Mouse (Mus musculus): ENCODE measurements around the gene Mvp. TPM values are rescaled to one million over a fixed set of nuclear protein-coding genes. Genes with fewer than 3 reads are reported as not detected.

Mvp gene
- 51.3 TPM for polyA plus RNA-seq (2017; shearing (Covaris generic))

DNA sequence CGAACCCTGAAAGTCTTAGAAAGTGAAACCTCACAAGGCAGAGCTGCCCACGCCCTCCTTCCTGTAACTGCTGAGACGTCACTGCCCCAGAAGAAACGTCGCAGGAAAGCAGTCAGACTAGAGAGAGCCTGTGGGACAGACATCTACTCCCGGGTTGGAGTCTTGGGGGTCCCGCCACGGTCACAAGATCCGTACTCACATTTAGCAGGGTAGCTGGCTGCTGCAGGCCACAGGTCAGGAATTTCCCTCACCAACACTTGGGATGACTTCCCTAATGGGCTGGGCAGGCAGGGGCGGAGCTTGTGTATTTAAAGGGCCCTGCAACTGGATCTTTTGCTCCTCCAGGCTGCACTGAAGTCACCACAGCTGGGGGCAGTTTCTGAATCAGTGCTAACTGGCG, at the start of gene Mvp:
Mvp (minus strand) TSS at position 302 of the 400 bp plus-strand sequence.

GRCm38 (mm10) chr7:127041851-127042672, 27.6 kb upstream of the Mvp start, which contains the start of gene Kif22:
TSS of gene Kif22 (minus strand) at chr7:127042471.

GRCm38 (mm10) chr7:127026984-127027726, 12.7 kb upstream of the Mvp start, which contains the start of gene Maz:
TSS of gene Maz (minus strand) at chr7:127027037.

GRCm38 (mm10) chr7:127020901-127021562, 6.6 kb upstream of the Mvp start, which contains the start of the genes Gm42742 and Prrt2:
TSS of gene Gm42742 (minus strand) at chr7:127021097.
TSS of gene Prrt2 (minus strand) at chr7:127021211.

GRCm38 (mm10) chr7:127016971-127017949, 2.8 kb upstream of the Mvp start, which contains the start of gene Pagr1a:
TSS of gene Pagr1a (minus strand) at chr7:127017352.

GRCm38 (mm10) chr7:127016481-127016485, 1.9 kb upstream of the Mvp start, which contains the start of gene Pagr1b:
TSS of gene Pagr1b (minus strand) at chr7:127016484.

DNA sequence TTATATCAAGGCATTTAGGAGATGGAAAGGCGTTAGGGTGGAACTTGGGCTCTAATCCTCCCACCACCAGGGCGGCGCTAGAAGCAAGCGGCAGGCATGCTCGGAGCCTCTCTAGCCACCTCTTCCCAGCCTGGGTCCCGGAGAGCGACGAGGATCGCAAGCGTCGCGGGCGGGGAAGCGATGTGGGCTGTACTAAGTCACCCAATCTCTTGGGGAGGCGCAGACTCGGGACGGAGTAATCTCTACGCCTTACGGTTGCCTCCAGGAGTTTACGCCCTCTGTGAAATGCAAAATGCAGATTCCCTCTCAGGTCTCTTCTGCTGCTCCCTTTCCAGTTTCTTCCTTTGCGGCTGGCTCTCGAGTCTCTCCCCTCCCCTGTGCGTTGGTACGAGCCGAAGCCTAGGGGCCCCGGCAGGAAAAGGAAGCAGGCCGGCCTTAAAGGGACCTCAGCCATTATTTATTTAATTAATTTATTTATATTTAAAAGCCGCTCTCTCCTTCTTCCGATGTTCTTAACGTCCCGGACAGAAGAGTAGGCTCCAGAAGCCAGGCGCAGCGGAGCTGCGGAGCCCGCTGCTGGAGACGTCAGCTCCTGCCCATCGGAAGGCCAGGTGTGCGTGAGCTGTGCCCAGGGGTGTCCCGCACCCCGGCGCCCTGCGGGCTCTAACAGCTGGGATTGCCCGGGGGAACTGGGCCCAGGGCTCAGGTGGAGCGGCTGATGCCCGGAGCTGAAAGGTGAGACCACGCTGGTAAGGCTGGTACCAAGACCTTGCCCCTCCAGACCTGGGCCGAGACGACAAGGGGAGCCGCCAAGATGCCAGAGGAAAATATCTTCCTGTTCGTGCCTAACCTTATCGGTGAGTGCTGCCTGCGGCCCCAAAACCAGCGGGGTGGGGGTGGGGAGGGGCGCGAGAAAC, 38.2 kb downstream of the Mvp start, which contains the start of gene Cdiptos:
Cdiptos (minus strand) TSS at position 149 of the 917 bp plus-strand sequence.

GRCm38 (mm10) chr7:126975893-126975949, 38.7 kb downstream of the Mvp start, which contains the start of gene Cdipt:
TSS of gene Cdipt (plus strand) at chr7:126975914.

GRCm38 (mm10) chr7:126949793-126950646, 64.4 kb downstream of the Mvp start, which contains the start of gene Sez6l2:
TSS of gene Sez6l2 (plus strand) at chr7:126950563.

DNA sequence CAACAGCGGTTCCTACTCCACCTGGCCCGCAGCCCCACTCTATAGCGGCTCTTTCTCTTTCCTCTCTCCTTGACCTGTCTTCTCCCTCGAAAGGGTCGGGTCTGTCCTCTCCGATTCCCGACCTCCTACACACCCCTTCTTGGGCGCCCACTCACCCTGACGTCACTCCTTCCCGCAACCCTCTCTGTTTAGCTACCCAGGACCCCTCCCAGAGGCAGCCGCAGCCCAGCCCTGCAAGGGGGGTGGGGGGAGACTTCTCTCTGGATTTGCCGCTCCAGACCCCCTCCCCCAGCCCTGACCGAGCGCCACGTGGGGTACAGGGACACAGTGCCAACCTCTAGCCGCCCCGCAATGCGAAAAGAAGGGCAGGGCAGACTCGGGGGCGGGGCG, 65.0 kb downstream of the Mvp start, which contains the start of gene Asphd1:
Asphd1 (minus strand) TSS at position 180 of the 390 bp plus-strand sequence.

Other genes starting within 250 kb of the Mvp start
- 1.9 TPM for gene Gdpd3, start 248.3 kb downstream of the Mvp start, polyA plus RNA-seq (2017; shearing (Covaris generic))
- gene Ypel3, start 237.7 kb downstream of the Mvp start, polyA plus RNA-seq (2017; shearing (Covaris generic)), result 201 TPM
- gene Tbx6, start 233.1 kb downstream of the Mvp start, polyA plus RNA-seq (2017; shearing (Covaris generic)), result 4.0 TPM
- 333 TPM for gene Ppp4c, start 222.1 kb downstream of the Mvp start, polyA plus RNA-seq (2017; shearing (Covaris generic))
- gene Fam57b, start 217.0 kb downstream of the Mvp start, polyA plus RNA-seq (2017; shearing (Covaris generic)), result not detected
- gene 4930451I11Rik, start 183.0 kb downstream of the Mvp start, polyA plus RNA-seq (2017; shearing (Covaris generic)), result not detected
- not detected for gene Doc2a, start 167.2 kb downstream of the Mvp start, polyA plus RNA-seq (2017; shearing (Covaris generic))
- 10.6 TPM for gene Hirip3, start 152.6 kb downstream of the Mvp start, polyA plus RNA-seq (2017; shearing (Covaris generic))
- gene Ino80e, start 152.2 kb downstream of the Mvp start, polyA plus RNA-seq (2017; shearing (Covaris generic)), result 113 TPM
- 53.3 TPM for gene Taok2, start 129.9 kb downstream of the Mvp start, polyA plus RNA-seq (2017; shearing (Covaris generic))
- gene Tmem219, start 91.7 kb downstream of the Mvp start, polyA plus RNA-seq (2017; shearing (Covaris generic)), result 58.9 TPM
- gene Kctd13, start 85.7 kb downstream of the Mvp start, polyA plus RNA-seq (2017; shearing (Covaris generic)), result 9.7 TPM
- gene Asphd1, start 65.0 kb downstream of the Mvp start, polyA plus RNA-seq (2017; shearing (Covaris generic)), result 0.19 TPM
- 0.66 TPM for gene Sez6l2, start 64.1 kb downstream of the Mvp start, polyA plus RNA-seq (2017; shearing (Covaris generic))
- 326 TPM for gene Cdipt, start 38.7 kb downstream of the Mvp start, polyA plus RNA-seq (2017; shearing (Covaris generic))
- 2.2 TPM for gene Cdiptos, start 38.5 kb downstream of the Mvp start, polyA plus RNA-seq (2017; shearing (Covaris generic))
- gene Pagr1b, start 1.9 kb upstream of the Mvp start, polyA plus RNA-seq (2017; shearing (Covaris generic)), result 2.1 TPM
- 148 TPM for gene Pagr1a, start 2.7 kb upstream of the Mvp start, polyA plus RNA-seq (2017; shearing (Covaris generic))
- gene Gm42742, start 6.5 kb upstream of the Mvp start, polyA plus RNA-seq (2017; shearing (Covaris generic)), result 28.1 TPM
- 17.3 TPM for gene Prrt2, start 6.6 kb upstream of the Mvp start, polyA plus RNA-seq (2017; shearing (Covaris generic))
- gene Maz, start 12.4 kb upstream of the Mvp start, polyA plus RNA-seq (2017; shearing (Covaris generic)), result 19.6 TPM
- 11.8 TPM for gene Kif22, start 27.9 kb upstream of the Mvp start, polyA plus RNA-seq (2017; shearing (Covaris generic))
- gene Zg16, start 72.7 kb upstream of the Mvp start, polyA plus RNA-seq (2017; shearing (Covaris generic)), result not detected
- gene AI467606, start 76.7 kb upstream of the Mvp start, polyA plus RNA-seq (2017; shearing (Covaris generic)), result 452 TPM
- gene Qprt, start 107.6 kb upstream of the Mvp start, polyA plus RNA-seq (2017; shearing (Covaris generic)), result 23.9 TPM
- gene Spn, start 123.2 kb upstream of the Mvp start, polyA plus RNA-seq (2017; shearing (Covaris generic)), result 84.5 TPM
- 81.8 TPM for gene Cd2bp2, start 181.4 kb upstream of the Mvp start, polyA plus RNA-seq (2017; shearing (Covaris generic))
- 12.7 TPM for gene Tbc1d10b, start 193.8 kb upstream of the Mvp start, polyA plus RNA-seq (2017; shearing (Covaris generic))
- 22.7 TPM for gene Mylpf, start 194.3 kb upstream of the Mvp start, polyA plus RNA-seq (2017; shearing (Covaris generic))
- 16.5 TPM for gene Zfp553, start 218.4 kb upstream of the Mvp start, polyA plus RNA-seq (2017; shearing (Covaris generic))
- gene Sept1, start 218.5 kb upstream of the Mvp start, polyA plus RNA-seq (2017; shearing (Covaris generic)), result 607 TPM
- gene Zfp771, start 229.7 kb upstream of the Mvp start, polyA plus RNA-seq (2017; shearing (Covaris generic)), result 0.60 TPM
- gene Dctpp1, start 246.1 kb upstream of the Mvp start, polyA plus RNA-seq (2017; shearing (Covaris generic)), result 51.4 TPM